Mouse (Mus musculus): ENCODE data around the gene Spcs2. TPM values are rescaled to one million over a fixed set of nuclear protein-coding genes. Genes with fewer than 3 reads are reported as not detected.
"Not testable (repeated sequence)": the region's sequence is repeated elsewhere in the genome, so short reads cannot be mapped to it uniquely, and the experiment has no call there.

Gene Spcs2
- total RNA-seq, 1 experiment from 2014 or later: 170 TPM

- no peak for DNase-seq
Observed at GRCm38 (mm10) chr7:99824649-99825483, 38.4 kb downstream of the Spcs2 start.

GRCm38 (mm10) chr7:99823045-99823663, 40.1 kb downstream of the Spcs2 start:
- no peak for DNase-seq

GRCm38 (mm10) chr7:99822426-99822825, 40.8 kb downstream of the Spcs2 start:
- DNase-seq: no peak

GRCm38 (mm10) chr7:99821953-99822352, 41.3 kb downstream of the Spcs2 start:
- no peak for DNase-seq

GRCm38 (mm10) chr7:99818181-99818725, 45.0 kb downstream of the Spcs2 start:
- not testable (repeated sequence) for DNase-seq

GRCm38 (mm10) chr7:99813394-99813793, 49.9 kb downstream of the Spcs2 start:
- peak; percentile 44 for DNase-seq

GRCm38 (mm10) chr7:99811661-99812060, 51.6 kb downstream of the Spcs2 start:
- DNase-seq: no peak

- DNase-seq: no peak
Observed at GRCm38 (mm10) chr7:99810814-99811213, 52.4 kb downstream of the Spcs2 start.

- DNase-seq: not testable (repeated sequence)
Observed at GRCm38 (mm10) chr7:99807043-99807442, 56.2 kb downstream of the Spcs2 start.

- DNase-seq: no peak
Observed at GRCm38 (mm10) chr7:99805340-99805739, 57.9 kb downstream of the Spcs2 start.

- not testable (repeated sequence) for DNase-seq
Observed at GRCm38 (mm10) chr7:99804033-99804432, 59.2 kb downstream of the Spcs2 start.

GRCm38 (mm10) chr7:99803535-99803934, 59.7 kb downstream of the Spcs2 start:
- DNase-seq: no peak

- DNase-seq: no peak
Observed at GRCm38 (mm10) chr7:99799118-99799517, 64.1 kb downstream of the Spcs2 start.

- DNase-seq: no peak
Observed at GRCm38 (mm10) chr7:99797911-99798647, 65.2 kb downstream of the Spcs2 start.

GRCm38 (mm10) chr7:99797261-99797660, 66.0 kb downstream of the Spcs2 start:
- DNase-seq: no peak

- no peak for DNase-seq
Observed at GRCm38 (mm10) chr7:99796471-99796870, 66.8 kb downstream of the Spcs2 start.

- no peak for DNase-seq
Observed at GRCm38 (mm10) chr7:99795192-99795981, 67.9 kb downstream of the Spcs2 start.

GRCm38 (mm10) chr7:99794096-99794495, 69.2 kb downstream of the Spcs2 start:
- no peak for DNase-seq

GRCm38 (mm10) chr7:99790816-99791215, 72.4 kb downstream of the Spcs2 start:
- DNase-seq: no peak

GRCm38 (mm10) chr7:99788563-99788962, 74.7 kb downstream of the Spcs2 start:
- no peak for DNase-seq

GRCm38 (mm10) chr7:99787935-99788334, 75.3 kb downstream of the Spcs2 start:
- DNase-seq: no peak
